Mouse (Mus musculus) testis, adult 10 weeks (tissue): Measurements from ENCODE around the gene H13. TPM values are rescaled to one million over a fixed set of nuclear protein-coding genes. Genes with fewer than 3 reads are reported as not detected.

Source experiments
- polyA plus RNA-seq: library from polyadenylated mRNA; stranded (reverse); fragments of 350-450 nt; fragmentation: Illumina TruSeq; extraction: RNeasy Lipid Tissue Mini Kit (QIAGEN cat#74804); gene quantifications from one replicate; pipeline ENCODE4 v1.2.3, GENCODE M21; 2014; ENCODE audit warnings: low read depth, low replicate concordance

Gene H13
- 21.1 TPM for polyA plus RNA-seq

GRCm38 (mm10) chr2:152669256-152669638, at the start of gene H13:
Gene H13 (plus strand): TSS chr2:152669461.

GRCm38 (mm10) chr2:152622953-152623352, 46.3 kb upstream of the H13 start, which contains the start of gene Defb25:
Gene Defb25 (minus strand): TSS chr2:152623053.

GRCm38 (mm10) chr2:152626774-152627591, 42.3 kb upstream of the H13 start, which contains the start of gene Rem1:
Gene Rem1 (plus strand): TSS chr2:152626951.

GRCm38 (mm10) chr2:152686806-152687267, 17.6 kb downstream of the H13 start, which contains the start of gene Mcts2:
Gene Mcts2 (plus strand): TSS chr2:152687035.

GRCm38 (mm10) chr2:152736090-152736601, 66.9 kb downstream of the H13 start, which contains the start of gene Id1:
Gene Id1 (plus strand): TSS chr2:152736251.

GRCm38 (mm10) chr2:152753944-152754711, 84.9 kb downstream of the H13 start, which contains the start of gene Cox4i2:
Gene Cox4i2 (plus strand): TSS chr2:152754173.

Other genes starting within 250 kb of the H13 start
- not detected for gene Defb23, start 204.8 kb upstream of the H13 start, polyA plus RNA-seq
- not detected for gene Defb20, start 192.4 kb upstream of the H13 start, polyA plus RNA-seq
- 1.5 TPM for gene Defb22, start 179.3 kb upstream of the H13 start, polyA plus RNA-seq
- not detected for gene Defb26, start 157.8 kb upstream of the H13 start, polyA plus RNA-seq
- gene Defb28, start 151.2 kb upstream of the H13 start, polyA plus RNA-seq = 3.7 TPM
- gene Defb29, start 129.4 kb upstream of the H13 start, polyA plus RNA-seq = not detected
- not detected for gene Gm17416, start 100.1 kb upstream of the H13 start, polyA plus RNA-seq
- gene Defb21, start 96.7 kb upstream of the H13 start, polyA plus RNA-seq = 9.7 TPM
- gene Defb19, start 89.1 kb upstream of the H13 start, polyA plus RNA-seq = 297 TPM
- gene Defb45, start 70.1 kb upstream of the H13 start, polyA plus RNA-seq = 22.0 TPM
- 3.6 TPM for gene Defb36, start 65.1 kb upstream of the H13 start, polyA plus RNA-seq
- gene Defb25, start 46.4 kb upstream of the H13 start, polyA plus RNA-seq = not detected
- gene Rem1, start 42.5 kb upstream of the H13 start, polyA plus RNA-seq = 0.24 TPM
- gene Mcts2, start 17.6 kb downstream of the H13 start, polyA plus RNA-seq = 91.3 TPM
- gene Id1, start 66.8 kb downstream of the H13 start, polyA plus RNA-seq = 1.1 TPM
- not detected for gene Cox4i2, start 84.7 kb downstream of the H13 start, polyA plus RNA-seq
- 42.9 TPM for gene Bcl2l1, start 162.3 kb downstream of the H13 start, polyA plus RNA-seq
- gene Tpx2, start 178.5 kb downstream of the H13 start, polyA plus RNA-seq = 63.4 TPM
- not detected for gene Mylk2, start 241.9 kb downstream of the H13 start, polyA plus RNA-seq